Mouse (Mus musculus): ENCODE results near the gene Ints14.

DNA sequence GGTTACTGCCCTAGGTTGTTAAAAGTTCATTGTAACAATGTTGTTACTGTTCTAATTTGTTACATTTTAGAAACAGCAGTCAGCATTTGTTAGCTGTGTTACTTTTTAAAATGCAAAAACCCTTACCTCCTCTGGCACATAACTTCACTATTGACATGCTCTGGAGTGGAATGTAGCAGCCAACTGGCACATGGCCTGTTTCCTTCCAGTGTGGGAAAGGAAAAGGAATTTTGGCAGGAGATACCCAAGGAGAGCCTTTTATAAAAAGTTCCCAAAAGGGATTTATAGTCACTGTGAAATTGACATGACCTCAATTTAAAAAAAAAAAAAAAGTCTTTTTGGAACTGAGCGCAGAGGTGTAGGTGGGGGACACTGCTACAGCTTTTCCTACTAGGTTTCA, 75.8 kb downstream of the Ints14 start:
- TF ChIP-seq POLR2A (IDR thresholded peaks at IDR 0.05; ENCODE audit: low read depth, low read length) = no peak
- no peak for TF ChIP-seq CTCF (IDR thresholded peaks at IDR 0.05; ENCODE audit: borderline replicate concordance, insufficient read depth, low read length)
